Mouse (Mus musculus) retina, adult 2 months (tissue): ENCODE measurements around the gene Cops7b.

ENCODE experiments used
- DNase-seq: peaks from one replicate; pipeline ENCODE4 v3.0.0-alpha.2; 2012; ENCODE audit warnings: low read depth, low spot score

Cops7b gene

DNA sequence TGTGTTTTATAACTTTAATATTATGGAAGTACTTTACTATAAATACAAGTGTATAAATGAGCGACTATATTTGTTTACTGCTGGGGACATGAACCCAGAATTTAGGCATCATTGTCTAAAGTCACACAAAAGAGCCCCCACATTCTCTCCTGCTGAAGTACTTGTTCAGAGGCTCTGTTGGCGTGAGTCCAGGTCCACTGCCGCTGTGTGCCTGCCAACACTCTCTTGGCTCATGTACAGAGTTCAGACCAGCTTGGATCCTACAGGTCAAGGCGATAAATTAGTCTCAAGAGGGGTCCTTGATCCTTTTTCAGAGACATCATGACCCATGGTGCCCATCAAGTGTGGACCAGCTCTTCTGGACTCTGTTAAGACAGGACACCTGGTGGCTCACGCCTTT lies 74.4 kb downstream of the Cops7b start:
- DNase-seq = no peak
